ENCODE assay signal across 10 mouse cellular contexts in genomic region chr5:99348257-99348849, GRCm38 (mm10).
DNase-seq lines count a peak whose midpoint lies in the region; TF ChIP-seq lines count a peak whose summit lies in the region.
"Had no signal": no experiment of that assay in that cellular context is flagged by ENCODE, and none has a peak within 500 bp of the region (broad histone marks: within the 10 kb centered on the region; RNA-seq: fewer than 3 reads in every experiment).

No protein-coding gene starts in this region.

- intact Hi-C loops in left cerebral cortex, postnatal 10 days (cut with DNase I) = no loop called here
- intact Hi-C loops in left cerebral cortex, adult 2 months (cut with DNase I) = no loop called here
- intact Hi-C loops in left cerebral cortex, postnatal 36 days (cut with DNase I) = no loop called here

- no peak overlapping the region for H3K4me3 ChIP-seq in left cerebral cortex, adult 2 months
- H3K4me3 ChIP-seq: embryonic facial prominence, embryonic 15.5 days; liver, embryonic 15.5 days had no signal

- no peak for TF ChIP-seq CTCF in left cerebral cortex, adult 2 months (IDR thresholded peaks at IDR 0.05)

- no peak overlapping the region for H3K27ac ChIP-seq in left cerebral cortex, adult 2 months
- H3K27ac ChIP-seq: embryonic facial prominence, embryonic 15.5 days; liver, embryonic 15.5 days had no signal

- peak; percentile 27 to 60 for DNase-seq in left cerebral cortex, postnatal 10 days (ENCODE audit: extremely low spot score in 1 of 2, low spot score in 2 of 2)
- DNase-seq in left cerebral cortex, adult 2 months (ENCODE audit: extremely low spot score in 1 of 2, low spot score in 2 of 2) = no peak
- DNase-seq in cerebellum, adult 11 months = peak; percentile 68
- DNase-seq in gastrocnemius, postnatal 4 days (ENCODE audit: low spot score in 2 of 2) = peak; percentile 17 to 59
- peak; percentile 64 for DNase-seq in lung, postnatal 10 days
- no peak for DNase-seq in c-Kit-positive CD71-positive TER-119-positive erythroid progenitor cells, embryonic 14.5 days (ENCODE audit: low spot score)
- DNase-seq in frontal cortex, adult 2 months (ENCODE audit: extremely low spot score in 1 of 2, low spot score in 1 of 2) = no peak
- no peak for DNase-seq in left cerebral cortex, postnatal 36 days (ENCODE audit: low spot score in 2 of 2)

Comparison
In these comparisons a context has a peak if more than half of its experiments do, and no peak if none do; other contexts are left out.
1. DNase-seq: peak in left cerebral cortex, postnatal 10 days (2 of 2), cerebellum, adult 11 months (single experiment), gastrocnemius, postnatal 4 days (2 of 2) and lung, postnatal 10 days (single experiment); none in left cerebral cortex, adult 2 months (0 of 2), c-Kit-positive CD71-positive TER-119-positive erythroid progenitor cells, embryonic 14.5 days (single experiment), frontal cortex, adult 2 months (0 of 2) and left cerebral cortex, postnatal 36 days (0 of 2).